Mouse (Mus musculus) heart, embryonic 13.5 days (tissue): ENCODE results near the gene Kpna7. TPM values are rescaled to one million over a fixed set of nuclear protein-coding genes. Genes with fewer than 3 reads are reported as not detected.

Experiments
- ATAC-seq: fragments of 200-750 bp; cut with Nextera tagmentation; 2 replicates; pipeline ENCODE4 v1.8.0; 2017; ENCODE audit warnings: moderate TSS enrichment; ENCODE audit not compliant: insufficient number of reproducible peaks, low FRiP score, low TSS enrichment; ENCODE audit errors: extremely low read depth
- H3K27ac ChIP-seq: fragments of 300-500 bp; sonication (generic); replicated peaks from 2 replicates; pipeline ENCODE4 v1.5.1; 2015; ENCODE audit warnings: moderate library complexity, mild to moderate bottlenecking, inconsistent platforms
- H3K27me3 ChIP-seq: fragments of 300-500 bp; sonication (generic); replicated peaks from 2 replicates; pipeline ENCODE4 v1.6.1; 2015; ENCODE audit warnings: mild to moderate bottlenecking, inconsistent platforms
- H3K36me3 ChIP-seq: fragments of 300-500 bp; sonication (generic); 2 replicates; pipeline ENCODE4 v1.6.1; 2015; ENCODE audit warnings: mild to moderate bottlenecking, inconsistent platforms
- H3K4me1 ChIP-seq: fragments of 300-500 bp; sonication (generic); 2 replicates; pipeline ENCODE4 v1.6.1; 2015; ENCODE audit warnings: inconsistent platforms
- H3K4me2 ChIP-seq: fragments of 300-500 bp; sonication (generic); 2 replicates; pipeline ENCODE4 v1.6.1; 2015; ENCODE audit warnings: inconsistent platforms, mild to moderate bottlenecking, moderate library complexity
- H3K4me3 ChIP-seq: fragments of 300-500 bp; sonication (generic); 2 replicates; pipeline ENCODE4 v1.5.1; 2015; ENCODE audit warnings: moderate library complexity, mild to moderate bottlenecking, inconsistent platforms
- H3K9ac ChIP-seq: fragments of 300-500 bp; sonication (generic); 2 replicates; pipeline ENCODE4 v1.6.1; 2015; ENCODE audit warnings: inconsistent platforms, mild to moderate bottlenecking, moderate library complexity
- H3K9me3 ChIP-seq: fragments of 300-500 bp; sonication (generic); 2 replicates; pipeline ENCODE4 v1.6.1; 2016; ENCODE audit warnings: inconsistent platforms
- WGBS: fragments of 180-500 bp; shearing (Covaris S2); methylation state at CpG from one replicate; pipeline ENCODE4 v1.1.7; 2015; ENCODE audit warnings: mixed read lengths; 5-methylcytosine and 5-hydroxymethylcytosine counted together
- polyA plus RNA-seq: library from polyadenylated mRNA; unstranded; fragments of >200 nt; fragmentation: Nextera tagmentation; extraction: Ambion mirVana; gene quantifications from 2 replicates; pipeline ENCODE4 v1.2.1, GENCODE M21; 2015

Gene Kpna7
- polyA plus RNA-seq, 1 experiment from 2014 or later = not detected

DNA sequence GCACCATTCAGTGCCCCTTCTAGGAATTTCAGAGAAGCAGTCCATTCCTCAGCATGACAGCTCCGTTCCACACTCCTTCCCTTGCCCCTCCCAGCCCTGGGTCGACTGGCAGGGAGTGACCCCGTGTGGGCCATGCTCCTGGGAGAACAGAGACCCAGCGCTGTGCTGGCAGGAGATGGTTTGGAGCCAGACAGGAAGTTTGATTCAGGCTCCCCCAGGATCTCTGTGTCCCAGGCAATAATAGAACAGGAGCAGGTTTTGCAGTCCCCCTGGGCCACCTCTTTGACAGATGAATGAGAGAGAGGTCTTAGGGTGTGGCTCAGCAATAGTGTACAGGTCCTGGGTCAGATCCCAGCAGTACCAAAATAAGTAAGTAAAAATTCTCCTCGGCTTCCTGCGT lies 34.2 kb upstream of the Kpna7 start:
- no peak for ATAC-seq
- Histone ChIP-seq H3K4me2 (no peak overlapping the region), H3K27ac (no peak overlapping the region), H3K36me3 (peaks cover 38% of the 10 kb centered on the region), H3K4me1 (peaks cover 62% of the 10 kb centered on the region), H3K4me3 (no peak overlapping the region), H3K27me3 (no peaks in the 10 kb centered on the region), H3K9me3 (0 out of 2 replicates have a peak, but pooled peaks cover 4% of the 10 kb centered on the region), H3K9ac (no peak overlapping the region)
- whole genome bisulfite sequencing = 61% methylated on average over 6 of the region's 6 CpGs

DNA sequence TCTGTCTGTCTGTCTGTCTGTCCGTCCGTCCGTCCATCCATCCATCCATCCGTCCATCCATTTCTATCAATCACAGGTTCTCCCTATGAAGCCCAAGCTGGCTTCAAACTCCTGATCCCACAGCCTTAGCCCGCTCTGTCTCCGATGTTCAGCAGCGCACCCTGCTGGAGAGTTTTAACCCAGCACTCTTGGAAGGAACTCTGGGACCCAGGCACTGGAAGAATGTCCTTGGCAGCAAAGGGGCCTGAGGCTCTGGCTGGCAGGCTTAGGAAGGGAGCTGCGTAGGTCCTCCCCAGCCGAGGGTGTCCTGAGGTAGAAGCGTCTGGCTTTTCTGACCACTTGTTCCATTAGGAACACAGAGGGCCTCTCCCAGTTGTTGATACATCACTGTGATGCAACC lies 33.1 kb upstream of the Kpna7 start:
- peaks cover 60% of the 10 kb centered on the region for H3K4me1 ChIP-seq
- H3K4me2 ChIP-seq = peak overlapping the region; percentile 84
- 37% methylated on average over 10 of the region's 10 CpGs for WGBS
- 0 out of 2 replicates have a peak, but pooled peaks cover 4% of the 10 kb centered on the region for H3K9me3 ChIP-seq
- peak overlapping the region; percentile 60 for H3K9ac ChIP-seq
- no peak for ATAC-seq
- H3K27me3 ChIP-seq = no peaks in the 10 kb centered on the region
- H3K27ac ChIP-seq = peak overlapping the region; percentile 83
- peak overlapping the region; percentile 18 for H3K4me3 ChIP-seq
- peaks cover 27% of the 10 kb centered on the region for H3K36me3 ChIP-seq

DNA sequence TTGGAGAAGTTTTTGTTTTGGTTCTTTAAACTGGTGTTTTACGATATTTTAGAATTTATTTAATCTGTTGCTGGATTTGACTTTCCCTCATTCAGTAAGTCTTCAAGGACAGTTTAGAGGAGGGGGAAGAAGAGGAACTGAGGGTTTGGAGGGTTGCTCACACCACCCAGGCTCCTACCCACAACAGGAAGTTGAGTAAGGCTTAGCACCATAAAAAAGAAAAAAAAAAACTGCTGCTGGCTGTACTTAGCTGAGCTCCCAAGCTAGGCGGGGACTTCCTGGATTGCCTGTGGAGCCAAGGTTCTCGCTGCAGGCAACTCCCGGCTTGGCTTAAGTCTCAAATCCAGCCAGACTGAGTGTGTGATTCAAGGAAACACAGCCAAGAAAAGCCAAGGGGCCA lies 32.5 kb upstream of the Kpna7 start:
- no peak for ATAC-seq
- H3K4me2 ChIP-seq = peak overlapping the region; percentile 84
- peak overlapping the region; percentile 82 for H3K4me3 ChIP-seq
- peaks cover 54% of the 10 kb centered on the region for H3K4me1 ChIP-seq
- 0 out of 2 replicates have a peak, but pooled peaks cover 4% of the 10 kb centered on the region for H3K9me3 ChIP-seq
- peak overlapping the region; percentile 60; the same call in 1 of the 2 replicates for H3K9ac ChIP-seq
- peak overlapping the region; percentile 83 for H3K27ac ChIP-seq
- 45% methylated on average over 4 of the region's 4 CpGs for WGBS
- H3K36me3 ChIP-seq = peaks cover 23% of the 10 kb centered on the region
- no peaks in the 10 kb centered on the region for H3K27me3 ChIP-seq

DNA sequence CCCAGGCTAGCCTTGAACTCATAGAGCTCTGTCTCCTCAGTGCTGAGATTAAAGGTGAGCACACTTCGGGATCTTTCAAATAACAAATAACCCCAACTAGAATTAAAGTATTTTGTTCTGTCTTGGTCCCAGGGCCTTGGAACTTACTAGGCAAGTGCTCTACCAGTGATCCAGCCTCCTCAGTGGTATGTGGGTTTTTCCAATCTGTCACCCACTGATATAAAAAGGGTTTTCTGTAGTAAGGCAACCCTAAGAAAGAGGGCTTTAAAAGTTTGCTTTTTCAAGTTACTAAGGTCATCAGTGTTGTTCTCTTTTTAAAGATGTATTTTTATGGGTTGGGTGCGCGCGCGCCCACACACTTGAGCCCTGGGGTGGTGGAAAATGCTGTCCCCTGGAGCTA lies 31.9 kb upstream of the Kpna7 start:
- H3K9me3 ChIP-seq = 0 out of 2 replicates have a peak, but pooled peaks cover 4% of the 10 kb centered on the region
- peak overlapping the region; percentile 42; the same call in 1 of the 2 replicates for H3K9ac ChIP-seq
- H3K4me3 ChIP-seq = peak overlapping the region; percentile 82
- 95% methylated on average over 5 of the region's 5 CpGs for WGBS
- no peak for ATAC-seq
- H3K27ac ChIP-seq = peak overlapping the region; percentile 83
- H3K4me1 ChIP-seq = peaks cover 49% of the 10 kb centered on the region
- peaks cover 27% of the 10 kb centered on the region for H3K36me3 ChIP-seq
- no peaks in the 10 kb centered on the region for H3K27me3 ChIP-seq
- H3K4me2 ChIP-seq = peak overlapping the region; percentile 84

DNA sequence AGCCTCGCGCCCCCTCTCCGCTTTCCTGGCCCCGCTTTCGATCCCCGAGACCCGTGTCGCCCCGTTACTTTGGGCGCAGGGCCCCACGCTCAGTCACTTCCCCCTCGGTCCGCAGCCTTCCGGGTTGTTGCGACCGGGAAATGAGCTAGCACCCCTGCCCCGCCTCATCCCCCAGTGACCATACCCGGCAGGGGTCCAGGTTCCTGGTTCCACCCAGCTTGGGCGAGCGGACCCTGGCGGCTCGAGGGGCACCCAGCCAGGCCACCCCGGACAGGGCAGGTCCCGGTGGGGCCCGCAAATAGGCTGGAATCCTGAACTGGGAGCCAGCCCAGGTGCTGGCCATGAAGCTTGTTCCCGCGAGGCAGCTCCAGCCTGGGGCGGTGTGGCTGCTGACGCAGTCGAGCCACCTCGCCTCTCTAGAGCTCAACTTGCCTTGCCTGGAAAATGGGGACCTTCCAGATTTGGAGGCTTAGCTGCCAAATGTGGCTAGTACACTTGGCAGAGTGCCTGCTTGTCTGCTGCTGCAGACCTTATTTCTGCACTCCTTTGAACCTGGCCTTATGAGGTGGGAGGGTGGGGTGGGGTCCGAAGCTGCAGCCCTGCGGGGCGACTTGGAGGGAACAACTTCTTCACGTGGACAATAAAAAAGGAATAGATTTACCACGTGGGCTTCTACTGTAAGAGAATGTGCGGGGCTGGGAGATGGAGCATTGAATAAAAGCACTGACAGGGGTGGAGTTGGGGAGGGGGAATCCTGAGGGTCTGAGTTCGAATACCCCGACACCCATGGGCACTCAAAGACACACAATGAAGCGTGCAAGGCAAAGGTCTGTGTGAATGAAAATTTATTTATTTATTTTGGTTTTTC lies 31.0 kb upstream of the Kpna7 start:
- Histone ChIP-seq H3K9me3 (0 out of 2 replicates have a peak, but pooled peaks cover 4% of the 10 kb centered on the region), H3K27ac (peak overlapping the region; percentile 66), H3K27me3 (no peaks in the 10 kb centered on the region), H3K4me3 (peak overlapping the region; percentile 82), H3K9ac (peak overlapping the region; percentile 90), H3K4me2 (peak overlapping the region; percentile 84), H3K36me3 (peaks cover 36% of the 10 kb centered on the region), H3K4me1 (peaks cover 41% of the 10 kb centered on the region)
- peak; percentile 21; the same call in 1 of the 2 replicates for ATAC-seq
- WGBS = 15% methylated on average over 32 of the region's 40 CpGs

DNA sequence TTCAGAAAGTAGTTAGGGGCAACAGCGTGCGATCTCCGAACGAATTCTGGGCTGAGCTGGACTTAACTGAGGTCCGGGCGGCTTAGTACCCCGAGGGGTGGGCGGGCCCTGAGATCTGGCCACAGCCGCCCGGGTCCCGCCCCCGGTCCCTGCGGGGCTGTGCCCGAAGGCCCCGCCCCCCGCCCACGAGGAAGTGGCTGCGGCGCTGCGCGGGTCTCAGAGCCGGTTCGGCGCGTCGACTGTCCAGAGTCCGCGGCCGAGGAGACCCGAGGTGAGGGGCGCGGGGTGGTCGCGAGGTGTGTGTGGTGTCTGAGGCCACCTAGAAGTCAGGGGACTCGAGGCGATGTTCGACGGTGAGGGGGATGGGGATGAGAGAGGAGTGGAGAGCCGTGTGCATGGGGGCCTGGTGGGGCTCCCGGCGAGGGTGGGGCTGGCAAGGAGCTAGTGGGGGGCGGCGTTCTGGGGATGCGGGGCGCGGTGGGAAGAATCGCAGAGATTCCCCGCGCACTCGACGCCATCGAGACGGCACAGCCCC lies 30.3 kb upstream of the Kpna7 start, which contains the start of gene Arpc1b:
TSS of gene Arpc1b (plus strand) at position 145 of the 535 bp plus-strand sequence.
- Histone ChIP-seq H3K4me3 (peak within 1 kb of the TSS; percentile 82), H3K9me3 (0 out of 2 replicates have a peak, but pooled peaks cover under 1% of the 10 kb centered on the region), H3K36me3 (peaks cover 36% of the 10 kb centered on the region), H3K4me1 (peaks cover 41% of the 10 kb centered on the region), H3K9ac (peak within 1 kb of the TSS; percentile 90), H3K27me3 (no peaks in the 10 kb centered on the region), H3K4me2 (peak within 1 kb of the TSS; percentile 84), H3K27ac (peak within 1 kb of the TSS; percentile 66)
- WGBS = under 1% methylated on average over 44 of the region's 53 CpGs
- ATAC-seq = peak; percentile 76

DNA sequence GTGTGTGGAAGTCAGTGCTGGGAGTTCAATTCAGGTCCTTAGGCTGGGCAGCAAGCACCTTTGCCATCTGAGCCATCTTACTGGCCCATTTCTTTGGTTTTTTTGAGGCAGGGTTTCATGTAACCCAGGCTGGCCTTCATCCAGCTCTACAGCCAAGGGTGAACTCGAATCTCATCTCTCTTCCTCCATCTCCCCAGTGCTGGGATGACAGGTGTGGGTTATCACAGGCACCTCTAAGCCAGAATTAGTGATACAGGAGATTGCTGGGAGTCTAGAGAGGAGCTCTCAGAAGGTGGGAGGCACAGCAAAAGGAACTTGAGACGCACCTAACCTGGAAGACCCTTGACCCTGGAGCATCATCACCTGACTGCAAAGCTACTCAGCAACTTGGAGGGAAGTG lies 29.6 kb upstream of the Kpna7 start:
- 25% methylated on average over 2 of the region's 2 CpGs for WGBS
- Histone ChIP-seq H3K4me3 (peak overlapping the region; percentile 82), H3K4me1 (peaks cover 41% of the 10 kb centered on the region)

DNA sequence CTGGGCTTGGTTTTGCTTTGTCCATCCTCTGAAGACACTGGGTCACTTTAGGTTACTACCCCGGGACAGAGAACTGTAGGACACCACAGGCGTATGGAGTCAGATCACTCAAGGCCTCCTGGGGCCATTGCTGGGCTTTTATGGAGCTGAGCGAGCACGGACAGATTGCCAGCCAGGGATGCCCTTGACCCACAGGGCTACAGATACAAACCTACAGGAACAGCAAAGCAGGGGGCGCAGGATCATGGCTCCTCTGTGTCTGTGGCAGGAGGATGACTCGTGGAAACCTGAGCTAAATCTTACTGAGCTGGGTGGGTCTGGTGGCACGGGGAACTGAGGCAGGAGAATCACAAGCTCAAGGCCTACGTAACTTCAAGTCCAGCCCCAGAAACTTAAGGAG lies 28.7 kb upstream of the Kpna7 start:
- H3K9ac ChIP-seq = no peak overlapping the region
- peaks cover 33% of the 10 kb centered on the region for H3K4me1 ChIP-seq
- H3K27ac ChIP-seq = no peak overlapping the region
- H3K4me2 ChIP-seq = no peak overlapping the region
- whole genome bisulfite sequencing = 80% methylated on average over 8 of the region's 8 CpGs
- no peaks in the 10 kb centered on the region for H3K27me3 ChIP-seq
- no peak overlapping the region for H3K4me3 ChIP-seq
- no peaks in the 10 kb centered on the region for H3K9me3 ChIP-seq
- ATAC-seq = no peak
- peaks cover 39% of the 10 kb centered on the region for H3K36me3 ChIP-seq

More for the DNA sequence above, 29.6 kb upstream of the Kpna7 start:
- H3K9me3 ChIP-seq = no peaks in the 10 kb centered on the region
- ATAC-seq = no peak
- no peak overlapping the region for H3K27ac ChIP-seq
- H3K9ac ChIP-seq = peak overlapping the region; percentile 90
- peaks cover 36% of the 10 kb centered on the region for H3K36me3 ChIP-seq
- H3K27me3 ChIP-seq = no peaks in the 10 kb centered on the region
- peak overlapping the region; percentile 84 for H3K4me2 ChIP-seq

DNA sequence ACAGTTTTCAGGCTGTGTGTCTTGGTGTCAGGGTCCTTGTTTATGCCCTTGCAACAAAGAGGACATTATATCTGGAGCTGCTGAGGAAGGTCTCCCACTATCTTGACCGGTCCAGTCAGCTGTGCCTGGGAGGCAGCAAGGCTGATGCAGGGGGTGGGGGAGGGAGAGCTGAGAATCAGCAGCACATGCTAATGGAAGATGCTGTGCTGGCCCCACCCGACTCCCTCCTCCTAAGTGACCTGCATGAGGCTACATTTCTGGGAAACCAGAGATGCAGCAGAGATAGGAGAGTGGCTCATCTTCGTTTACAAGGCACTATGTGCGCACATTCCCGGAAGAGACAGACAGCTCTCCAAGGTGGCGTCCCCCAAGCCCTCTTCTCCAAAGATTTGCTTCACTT lies 26.6 kb upstream of the Kpna7 start:
- Histone ChIP-seq H3K27me3 (no peaks in the 10 kb centered on the region), H3K4me3 (no peak overlapping the region), H3K9me3 (no peaks in the 10 kb centered on the region), H3K4me2 (no peak overlapping the region), H3K9ac (no peak overlapping the region), H3K36me3 (peaks cover 57% of the 10 kb centered on the region), H3K27ac (no peak overlapping the region), H3K4me1 (peaks cover 13% of the 10 kb centered on the region)
- 75% methylated on average over 6 of the region's 6 CpGs for WGBS
- no peak for ATAC-seq

DNA sequence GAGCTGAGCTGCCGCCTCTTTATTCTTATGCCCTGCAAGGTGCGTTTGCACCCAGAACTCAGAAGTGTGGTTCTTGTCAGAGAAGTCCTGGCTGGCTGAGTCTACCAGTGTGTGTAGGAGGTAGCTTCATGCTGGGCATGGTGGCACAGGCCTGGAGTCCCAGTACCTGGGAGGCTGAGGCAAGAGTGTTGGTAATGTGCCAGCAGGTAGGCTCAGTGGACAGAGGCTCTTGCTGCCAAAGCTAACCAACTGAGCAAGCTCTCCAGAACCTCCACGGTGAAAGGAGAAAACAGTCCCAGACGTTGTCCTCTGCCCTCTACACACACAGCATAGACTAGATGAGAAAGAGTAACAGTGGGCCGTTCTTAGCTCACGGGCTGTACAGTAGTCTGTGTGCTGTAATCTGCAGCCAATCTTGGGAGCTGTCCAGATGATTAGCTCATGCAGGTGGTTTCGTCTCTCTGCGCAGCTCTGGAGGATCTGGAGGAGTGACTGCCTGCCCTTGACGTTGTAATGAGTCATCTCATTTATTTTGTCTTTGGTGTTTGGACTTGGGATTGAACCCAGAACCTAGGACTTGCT lies 22.0 kb upstream of the Kpna7 start:
- no peaks in the 10 kb centered on the region for H3K9me3 ChIP-seq
- no peaks in the 10 kb centered on the region; the same call in 1 of the 2 replicates for H3K4me1 ChIP-seq
- H3K27me3 ChIP-seq = no peaks in the 10 kb centered on the region
- no peak for ATAC-seq
- peaks cover 100% of the 10 kb centered on the region for H3K36me3 ChIP-seq
- WGBS = 81% methylated on average over 9 of the region's 9 CpGs
- no peak overlapping the region for H3K4me3 ChIP-seq
- H3K9ac ChIP-seq = no peak overlapping the region
- H3K27ac ChIP-seq = no peak overlapping the region
- H3K4me2 ChIP-seq = no peak overlapping the region

DNA sequence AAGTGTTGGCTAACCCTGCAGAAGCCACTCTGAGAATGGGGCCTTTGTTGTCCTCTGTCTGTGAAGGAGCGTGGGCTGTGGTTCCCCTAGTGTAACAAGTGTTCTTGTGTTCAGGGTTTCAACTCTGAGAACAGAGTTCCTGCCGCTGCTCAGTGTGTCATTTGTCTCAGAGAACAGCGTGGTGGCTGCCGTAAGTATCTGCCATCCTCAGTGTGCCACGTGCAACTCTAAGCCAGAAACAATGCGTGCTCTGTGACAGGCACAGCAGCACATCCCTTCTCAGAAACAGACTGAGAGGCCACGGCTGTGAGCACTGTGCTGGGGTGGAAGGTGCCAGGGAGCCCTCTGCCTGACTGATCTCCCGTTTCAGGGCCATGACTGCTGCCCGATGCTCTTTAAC lies 20.5 kb upstream of the Kpna7 start:
- Histone ChIP-seq H3K9me3 (no peaks in the 10 kb centered on the region), H3K27me3 (no peaks in the 10 kb centered on the region), H3K9ac (no peak overlapping the region), H3K4me2 (no peak overlapping the region), H3K27ac (no peak overlapping the region), H3K4me1 (no peaks in the 10 kb centered on the region; the same call in 1 of the 2 replicates), H3K4me3 (no peak overlapping the region), H3K36me3 (peaks cover 100% of the 10 kb centered on the region)
- WGBS = 88% methylated on average over 9 of the region's 9 CpGs
- ATAC-seq = no peak
